Mouse (Mus musculus) kidney, postnatal 0 days (tissue): ENCODE data around the gene Disp1. TPM values are rescaled to one million over a fixed set of nuclear protein-coding genes. Genes with fewer than 3 reads are reported as not detected.

ENCODE experiments used
- ATAC-seq: fragments of 200-750 bp; cut with Nextera tagmentation; replicated peaks from 2 replicates; pipeline ENCODE4 v1.8.0; 2017; ENCODE audit warnings: low read depth, moderate number of reproducible peaks, moderate TSS enrichment, moderate library complexity; ENCODE audit not compliant: low FRiP score
- DNase-seq: peaks from one replicate; pipeline ENCODE4 v3.0.0-alpha.2; 2016; ENCODE audit warnings: low spot score
- H3K27ac ChIP-seq: fragments of 300-500 bp; sonication (generic); 2 replicates; pipeline ENCODE4 v1.5.1; 2014; ENCODE audit warnings: mild to moderate bottlenecking
- H3K27me3 ChIP-seq: fragments of 300-500 bp; sonication (generic); 2 replicates; pipeline ENCODE4 v1.6.1; 2014; ENCODE audit warnings: low read length, mixed read lengths; ENCODE audit not compliant: insufficient read depth
- H3K36me3 ChIP-seq: fragments of 300-500 bp; sonication (generic); 2 replicates; pipeline ENCODE4 v1.6.1; 2014; ENCODE audit warnings: low read length, mixed read lengths; ENCODE audit not compliant: insufficient read depth
- H3K4me1 ChIP-seq: fragments of 300-500 bp; sonication (generic); replicated peaks from 2 replicates; pipeline ENCODE4 v1.6.1; 2014; ENCODE audit warnings: antibody characterized with exemption, low read length, mixed read lengths; ENCODE audit not compliant: insufficient read depth
- H3K4me2 ChIP-seq: fragments of 300-500 bp; sonication (generic); 2 replicates; pipeline ENCODE4 v1.6.1; 2014; ENCODE audit warnings: mild to moderate bottlenecking, low read length, moderate library complexity, mixed read lengths
- H3K4me3 ChIP-seq: fragments of 300-500 bp; sonication (generic); replicated peaks from 2 replicates; pipeline ENCODE4 v1.5.1; 2014; ENCODE audit warnings: low read depth, low read length
- H3K9ac ChIP-seq: fragments of 300-500 bp; sonication (generic); 2 replicates; pipeline ENCODE4 v1.6.1; 2014; ENCODE audit warnings: low read depth, low read length
- H3K9me3 ChIP-seq: fragments of 300-500 bp; sonication (generic); replicated peaks from 2 replicates; pipeline ENCODE4 v1.6.1; 2016; ENCODE audit warnings: low read length, inconsistent platforms, mixed read lengths
- CTCF ChIP-seq: IDR thresholded peaks from 2 replicates; pipeline ENCODE4 v1.5.1; 2016; ENCODE audit warnings: antibody characterized with exemption, low read depth, mild to moderate bottlenecking, moderate library complexity
- WGBS: fragments of 180-500 bp; shearing (Covaris S2); extraction: QIAGEN DNeasy Blood & Tissue Kit; methylation state at CpG from one replicate; pipeline ENCODE4 v1.1.7; 2014; 5-methylcytosine and 5-hydroxymethylcytosine counted together
- polyA plus RNA-seq: library from polyadenylated mRNA; unstranded; fragments of >200 nt; fragmentation: Nextera tagmentation; extraction: Ambion mirVana; gene quantifications from 2 replicates; pipeline ENCODE4 v1.2.1, GENCODE M21; 2015

Disp1 gene
- polyA plus RNA-seq, 1 experiment from 2014 or later: 8.4 TPM

DNA sequence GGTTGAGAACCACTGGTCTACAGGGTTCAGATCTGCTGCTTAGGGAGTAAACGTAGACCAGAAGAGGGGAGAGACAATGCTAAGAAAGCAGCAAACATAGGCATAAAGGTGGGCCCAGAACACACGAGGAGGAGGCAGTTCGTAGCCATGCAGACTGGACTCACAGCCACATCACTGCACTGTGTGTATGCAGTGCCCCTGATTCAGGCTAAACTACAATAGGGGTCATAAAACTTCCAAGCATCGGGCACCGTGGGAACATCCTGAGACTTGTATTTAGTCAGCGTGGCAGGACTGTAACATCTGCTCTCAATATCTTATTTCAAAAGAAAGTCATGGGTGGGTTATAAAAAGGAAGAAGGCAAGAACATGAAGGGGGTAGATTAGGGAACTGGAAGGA is 52.9 kb downstream of the Disp1 start:
- no peak overlapping the region for H3K27ac ChIP-seq
- no peak for TF ChIP-seq CTCF
- H3K27me3 ChIP-seq: no peaks in the 10 kb centered on the region
- no peak overlapping the region for H3K4me3 ChIP-seq
- 36% methylated on average over 6 of the region's 6 CpGs for WGBS
- H3K36me3 ChIP-seq: no peaks in the 10 kb centered on the region
- ATAC-seq (0 out of 2 replicates have a peak, but pooled peaks have one; percentile 47), DNase-seq (peak; percentile 62)
- peaks cover 6% of the 10 kb centered on the region; the same call in 1 of the 2 replicates for H3K4me1 ChIP-seq
- no peak overlapping the region for H3K9ac ChIP-seq
- no peaks in the 10 kb centered on the region for H3K9me3 ChIP-seq
- no peak overlapping the region for H3K4me2 ChIP-seq

DNA sequence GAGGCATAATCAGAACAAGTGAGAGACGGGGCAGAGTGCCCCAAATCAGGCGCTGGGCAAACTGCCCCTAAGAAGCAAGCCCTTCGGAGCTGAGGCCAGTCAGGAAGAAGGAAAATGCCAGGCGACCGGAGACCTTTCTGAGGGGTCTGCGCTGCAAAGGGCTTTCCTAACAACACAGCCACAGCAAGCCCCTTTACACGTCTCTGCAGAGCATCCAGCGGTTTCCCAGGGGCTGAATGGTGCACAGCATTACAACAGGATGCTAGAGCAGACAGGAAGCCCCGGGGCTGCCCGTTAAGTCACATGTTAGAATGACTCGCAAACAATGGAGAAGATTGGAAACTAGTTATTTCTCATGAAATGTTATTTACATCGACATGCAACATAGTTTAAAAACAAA is 53.5 kb downstream of the Disp1 start:
- WGBS: 58% methylated on average over 12 of the region's 12 CpGs
- Histone ChIP-seq H3K9ac (no peak overlapping the region), H3K4me3 (no peak overlapping the region), H3K27ac (no peak overlapping the region), H3K9me3 (no peaks in the 10 kb centered on the region), H3K4me2 (no peak overlapping the region), H3K36me3 (no peaks in the 10 kb centered on the region), H3K4me1 (peaks cover 6% of the 10 kb centered on the region; the same call in 1 of the 2 replicates), H3K27me3 (no peaks in the 10 kb centered on the region)
- no peak for TF ChIP-seq CTCF
- no peak for DNase-seq
- ATAC-seq: no peak

GRCm38 (mm10) chr1:183166700-183167099 is 54.6 kb downstream of the Disp1 start:
- H3K4me3 ChIP-seq: no peak overlapping the region
- ATAC-seq: no peak
- no peak for TF ChIP-seq CTCF
- DNase-seq: no peak
- H3K9ac ChIP-seq: no peak overlapping the region
- no peak overlapping the region for H3K4me2 ChIP-seq
- H3K36me3 ChIP-seq: no peaks in the 10 kb centered on the region
- H3K27ac ChIP-seq: no peak overlapping the region
- H3K9me3 ChIP-seq: no peaks in the 10 kb centered on the region
- 79% methylated on average over 5 of the region's 5 CpGs for WGBS
- no peaks in the 10 kb centered on the region for H3K27me3 ChIP-seq
- H3K4me1 ChIP-seq: peaks cover 6% of the 10 kb centered on the region; the same call in 1 of the 2 replicates

- Histone ChIP-seq H3K4me1 (no peaks in the 10 kb centered on the region), H3K27ac (no peak overlapping the region), H3K9me3 (no peaks in the 10 kb centered on the region), H3K27me3 (no peaks in the 10 kb centered on the region), H3K4me3 (no peak overlapping the region), H3K9ac (no peak overlapping the region), H3K36me3 (no peaks in the 10 kb centered on the region), H3K4me2 (no peak overlapping the region)
- WGBS: 13% methylated on average over 8 of the region's 8 CpGs
- DNase-seq (peak; percentile 78), ATAC-seq (peak; percentile 56)
- no peak for TF ChIP-seq CTCF
These were observed 56.7 kb downstream of the Disp1 start for GRCm38 (mm10) chr1:183164648-183165071.

DNA sequence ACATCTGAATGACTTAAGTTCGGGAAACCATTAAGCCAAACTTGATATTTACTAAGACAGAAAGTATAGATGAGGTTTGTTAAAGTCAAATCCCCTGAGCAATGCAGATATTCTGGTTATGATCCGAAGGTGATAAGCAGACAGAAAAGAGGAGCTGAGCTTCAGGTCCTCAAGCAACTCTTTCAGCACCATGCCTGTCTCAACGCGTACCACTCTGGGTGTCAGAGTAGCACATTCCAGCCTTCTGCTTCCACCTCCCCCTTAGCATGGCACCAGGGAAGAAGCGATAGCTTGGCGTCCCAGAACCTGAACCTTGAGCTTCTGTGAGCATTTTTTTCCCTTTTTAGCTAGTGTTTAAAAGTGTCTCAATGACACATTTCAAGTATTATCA is 57.1 kb downstream of the Disp1 start:
- no peak for ATAC-seq
- H3K4me2 ChIP-seq: no peak overlapping the region
- TF ChIP-seq CTCF: no peak
- no peak overlapping the region for H3K27ac ChIP-seq
- no peaks in the 10 kb centered on the region for H3K9me3 ChIP-seq
- H3K9ac ChIP-seq: no peak overlapping the region
- whole genome bisulfite sequencing: 39% methylated on average over 6 of the region's 6 CpGs
- no peaks in the 10 kb centered on the region for H3K4me1 ChIP-seq
- no peak overlapping the region for H3K4me3 ChIP-seq
- no peaks in the 10 kb centered on the region for H3K36me3 ChIP-seq
- no peak for DNase-seq
- no peaks in the 10 kb centered on the region for H3K27me3 ChIP-seq

DNA sequence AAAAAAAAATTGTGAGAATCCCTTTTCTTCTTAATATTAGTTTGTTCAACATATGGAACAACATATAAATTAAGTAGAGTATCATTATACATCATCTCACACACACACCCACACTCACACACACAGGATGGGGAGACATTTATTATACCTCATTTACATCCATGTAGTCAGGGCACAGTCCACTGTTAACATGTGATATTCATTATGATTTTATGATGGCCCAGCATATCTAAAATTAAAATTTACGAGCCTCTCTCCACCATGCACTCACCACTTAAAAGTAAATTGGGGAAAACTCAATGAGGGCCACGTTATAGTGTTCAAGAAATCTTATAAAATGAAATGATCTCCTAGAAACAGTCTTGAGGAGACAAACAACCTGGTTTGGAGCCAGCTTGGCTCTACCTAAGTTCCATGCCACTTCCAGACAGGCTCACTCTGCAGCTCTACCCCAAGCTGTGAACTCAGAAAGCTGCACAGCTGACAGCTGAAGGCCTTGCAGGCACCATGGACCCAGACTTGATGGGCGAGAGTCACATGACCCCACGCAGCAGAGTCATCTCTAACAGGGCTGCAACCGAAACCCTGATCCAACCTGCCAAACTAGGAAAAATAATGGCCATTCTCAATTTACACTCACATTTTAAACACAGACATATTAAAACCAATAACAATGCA is 57.7 kb downstream of the Disp1 start:
- Histone ChIP-seq H3K27ac (no peak overlapping the region), H3K4me1 (no peaks in the 10 kb centered on the region), H3K27me3 (no peaks in the 10 kb centered on the region), H3K9ac (no peak overlapping the region), H3K4me2 (no peak overlapping the region), H3K4me3 (no peak overlapping the region), H3K9me3 (no peaks in the 10 kb centered on the region), H3K36me3 (no peaks in the 10 kb centered on the region)
- DNase-seq (no peak), ATAC-seq (no peak)
- WGBS: 63% methylated on average over 5 of the region's 5 CpGs
- TF ChIP-seq CTCF: no peak

- DNase-seq (no peak), ATAC-seq (no peak)
- H3K27ac ChIP-seq: no peak overlapping the region
- H3K4me1 ChIP-seq: no peaks in the 10 kb centered on the region
- no peak overlapping the region for H3K4me3 ChIP-seq
- no peak for TF ChIP-seq CTCF
- H3K36me3 ChIP-seq: no peaks in the 10 kb centered on the region
- H3K9ac ChIP-seq: no peak overlapping the region
- no peaks in the 10 kb centered on the region for H3K9me3 ChIP-seq
- H3K27me3 ChIP-seq: no peaks in the 10 kb centered on the region
- no peak overlapping the region for H3K4me2 ChIP-seq
- WGBS: 88% methylated on average over 11 of the region's 11 CpGs
These were observed 60.3 kb downstream of the Disp1 start for GRCm38 (mm10) chr1:183161057-183161456.
